Mouse (Mus musculus): Measurements from ENCODE around the gene Smco2.

DNA sequence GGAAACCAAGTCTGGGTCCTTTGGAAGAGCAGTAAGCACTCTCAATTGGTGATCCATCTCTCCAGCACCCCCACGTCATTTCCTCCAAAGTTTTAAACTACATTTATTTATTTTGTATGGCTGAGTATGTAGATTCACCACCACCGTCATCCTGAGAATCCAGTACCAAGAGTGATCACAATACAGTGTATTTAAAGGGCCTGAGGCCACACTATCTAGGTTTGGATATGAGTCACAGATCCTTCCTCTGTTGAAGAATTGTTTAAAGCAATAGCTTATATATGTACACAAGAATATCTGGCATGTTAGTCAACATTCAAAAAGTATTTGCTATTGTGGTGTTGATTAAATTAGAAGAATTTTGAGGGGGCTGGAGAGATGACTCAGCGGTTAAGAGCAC, 1.6 kb upstream of the Smco2 start:
- TF ChIP-seq EP300 (IDR thresholded peaks at IDR 0.05; ENCODE audit: low read depth) (no peak), CTCF (IDR thresholded peaks at IDR 0.05; ENCODE audit: low read depth) (no peak)
